Mouse (Mus musculus): ENCODE measurements at regions not wholly inside any gene's neighbourhood (a gene's known extent, or its start where the extent isn't known, plus 50 kb on each side); places are given as distances from the start of the nearest gene placed in this dataset.

DNA sequence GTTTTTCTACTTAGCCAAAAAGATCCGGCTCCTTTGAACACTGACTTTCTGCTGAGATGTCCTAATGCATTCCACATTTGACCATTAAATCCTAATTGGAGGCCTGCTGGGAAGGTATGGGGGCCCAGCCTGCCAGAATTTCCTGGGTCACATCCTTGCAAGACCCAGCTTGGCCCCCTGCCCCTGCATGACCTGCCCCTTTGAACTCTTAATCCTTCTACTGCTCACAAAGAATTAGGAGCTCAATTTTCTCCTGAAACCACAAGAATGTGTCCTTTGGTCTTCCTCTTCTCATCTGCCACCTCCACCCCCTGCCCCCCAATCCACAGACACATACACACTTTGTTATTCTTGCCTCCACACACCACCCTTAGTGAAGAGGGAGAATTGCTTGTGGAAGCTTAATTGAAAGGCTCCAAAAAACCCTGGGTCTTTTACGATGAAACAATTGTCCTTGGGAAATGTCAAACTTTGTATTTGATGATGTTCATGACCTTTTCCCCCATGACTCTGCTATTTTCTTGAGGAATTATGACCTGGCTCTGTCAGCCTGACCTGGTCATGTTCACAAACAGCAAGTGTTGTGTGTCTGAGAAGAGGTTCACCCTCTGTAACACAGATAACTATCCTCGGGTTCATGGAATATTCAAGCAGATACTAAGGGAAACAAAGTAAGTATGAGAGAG is 792.3 kb downstream of the Gsdmc2 start:
- DNase-seq (ENCODE audit: low spot score), result peak; percentile 83
- H3K36me3 ChIP-seq, result no peaks in the 10 kb centered on the region
- peaks cover 16% of the 10 kb centered on the region for H3K4me1 ChIP-seq (replicated peaks)
- H3K4me3 ChIP-seq, result no peak overlapping the region
- peaks cover 16% of the 10 kb centered on the region; the same call in 1 of the 2 replicates for H3K27me3 ChIP-seq (ENCODE audit: insufficient read depth, poor library complexity, severe bottlenecking)
- H3K9me3 ChIP-seq, result no peaks in the 10 kb centered on the region
- no peak overlapping the region for H3K27ac ChIP-seq
- WGBS, result 4% methylated on average over 3 of the region's 3 CpGs

DNA sequence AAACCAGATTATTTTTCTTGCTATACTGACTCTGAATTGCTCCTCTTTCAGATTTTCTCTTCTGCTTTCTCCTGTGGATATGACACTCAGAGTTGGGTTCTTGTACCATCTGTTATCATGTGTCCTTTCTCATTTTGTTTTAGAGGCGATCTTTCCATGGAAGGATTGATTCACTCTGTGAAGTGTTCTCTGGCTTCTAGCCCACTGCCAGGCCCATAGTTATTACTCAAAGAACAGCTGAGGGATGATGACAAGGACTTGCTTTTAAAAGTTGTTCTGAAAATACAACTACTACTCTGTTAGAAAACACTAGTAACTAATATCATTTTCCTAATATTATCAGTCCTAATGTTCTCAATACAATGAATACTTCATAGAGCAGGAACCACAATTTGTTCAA is 794.9 kb downstream of the Gsdmc2 start:
- peaks cover 16% of the 10 kb centered on the region; the same call in 1 of the 2 replicates for H3K27me3 ChIP-seq (ENCODE audit: insufficient read depth, poor library complexity, severe bottlenecking)
- WGBS, result 89% methylated on average over 1 of the region's 1 CpGs
- H3K4me3 ChIP-seq, result no peak overlapping the region
- H3K4me1 ChIP-seq (replicated peaks), result peaks cover 16% of the 10 kb centered on the region
- H3K9me3 ChIP-seq, result no peaks in the 10 kb centered on the region
- no peak overlapping the region for H3K27ac ChIP-seq
- no peaks in the 10 kb centered on the region for H3K36me3 ChIP-seq
- DNase-seq (ENCODE audit: low spot score), result no peak

DNA sequence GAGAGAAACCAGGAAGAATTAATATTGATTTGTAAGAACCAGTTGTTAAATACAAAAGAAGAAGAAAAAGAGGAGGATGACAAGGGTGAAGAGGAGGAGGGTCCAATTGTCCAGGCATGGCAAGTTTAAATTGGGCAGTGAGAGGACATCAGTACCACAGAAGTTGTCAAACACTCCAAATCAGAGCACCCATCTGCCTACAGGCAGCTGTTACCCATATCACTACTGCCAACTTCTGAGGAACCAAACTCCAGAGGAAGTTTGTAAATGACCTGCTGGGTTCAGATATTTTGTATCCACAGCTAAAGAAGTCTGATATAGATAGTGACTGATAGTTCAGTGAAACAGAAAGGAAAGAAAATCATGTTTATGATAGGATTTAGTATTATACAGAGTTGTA is 802.6 kb downstream of the Gsdmc2 start:
- DNase-seq (ENCODE audit: low spot score), result no peak
- Histone ChIP-seq H3K36me3 (no peaks in the 10 kb centered on the region), H3K27ac (no peak overlapping the region), H3K9me3 (no peaks in the 10 kb centered on the region), H3K27me3 (ENCODE audit: insufficient read depth, poor library complexity, severe bottlenecking) (no peaks in the 10 kb centered on the region), H3K4me3 (no peak overlapping the region), H3K4me1 (replicated peaks) (no peaks in the 10 kb centered on the region)

DNA sequence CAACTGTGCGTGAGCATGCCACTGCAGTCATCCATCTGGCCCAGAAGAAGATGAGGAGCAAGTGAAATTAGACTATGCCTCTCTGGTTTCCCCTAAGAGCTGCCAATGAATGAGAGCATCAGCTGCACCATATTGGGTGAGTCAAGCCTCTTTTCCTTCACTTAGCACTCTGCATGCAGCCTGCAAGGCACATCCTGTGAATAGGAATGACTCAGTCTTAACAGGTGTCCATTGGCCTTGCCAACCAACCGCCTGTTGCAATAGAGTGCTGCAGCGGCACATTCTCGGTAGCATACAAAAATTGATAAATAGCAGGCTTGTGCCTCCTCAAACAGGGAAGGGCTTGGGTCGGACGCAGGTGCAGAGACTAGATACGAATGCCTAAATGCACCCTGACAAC is 808.7 kb downstream of the Gsdmc2 start:
- Histone ChIP-seq H3K27me3 (ENCODE audit: insufficient read depth, poor library complexity, severe bottlenecking) (no peaks in the 10 kb centered on the region), H3K36me3 (no peaks in the 10 kb centered on the region), H3K27ac (no peak overlapping the region), H3K4me1 (replicated peaks) (no peaks in the 10 kb centered on the region), H3K9me3 (no peaks in the 10 kb centered on the region), H3K4me3 (no peak overlapping the region)
- WGBS, result 94% methylated on average over 7 of the region's 7 CpGs
- DNase-seq (ENCODE audit: low spot score), result no peak

DNA sequence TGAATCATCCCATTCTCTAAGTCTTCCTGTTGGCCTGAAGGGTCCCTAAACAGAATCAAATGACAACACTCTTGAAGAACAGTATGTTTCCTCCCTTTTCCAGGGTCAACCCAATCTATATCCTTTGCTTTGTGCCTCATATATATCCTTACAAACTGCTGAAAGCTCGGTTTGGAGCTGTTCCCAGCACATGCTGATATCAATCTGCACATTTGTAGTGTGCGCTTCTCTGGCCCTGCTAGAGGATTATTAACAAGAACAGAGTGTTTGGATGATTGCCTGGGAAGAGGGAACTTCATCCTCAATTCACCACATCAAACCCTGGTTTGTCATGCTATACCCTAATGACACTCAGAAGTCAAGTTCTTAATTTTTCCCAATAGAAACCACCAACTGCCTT is 824.2 kb downstream of the Gsdmc2 start:
- WGBS, result 88% methylated on average over 2 of the region's 2 CpGs
- Histone ChIP-seq H3K36me3 (no peaks in the 10 kb centered on the region), H3K4me3 (no peak overlapping the region), H3K9me3 (no peaks in the 10 kb centered on the region), H3K27ac (no peak overlapping the region), H3K27me3 (ENCODE audit: insufficient read depth, poor library complexity, severe bottlenecking) (no peaks in the 10 kb centered on the region), H3K4me1 (replicated peaks) (no peaks in the 10 kb centered on the region)
- no peak for DNase-seq (ENCODE audit: low spot score)

DNA sequence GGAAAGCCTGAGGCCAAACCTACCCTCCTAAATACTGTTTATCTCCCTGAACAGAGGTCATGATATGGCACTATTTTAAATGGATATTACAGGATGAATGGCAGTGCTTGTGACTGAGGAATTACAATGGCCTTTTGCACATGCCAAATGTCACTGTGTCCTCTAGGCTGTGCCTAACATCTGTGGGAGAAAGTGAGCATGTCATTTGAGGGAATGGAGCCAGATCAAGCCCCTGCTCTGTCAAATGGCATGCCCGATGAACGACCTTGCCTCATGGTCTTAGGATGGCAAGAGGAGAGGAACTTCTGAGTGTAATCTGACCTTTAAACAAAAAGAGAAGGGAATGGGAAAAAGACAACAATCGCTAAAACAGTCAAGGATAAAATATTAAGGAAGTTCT is 827.0 kb downstream of the Gsdmc2 start:
- Histone ChIP-seq H3K36me3 (no peaks in the 10 kb centered on the region), H3K4me1 (replicated peaks) (no peaks in the 10 kb centered on the region), H3K27me3 (ENCODE audit: insufficient read depth, poor library complexity, severe bottlenecking) (no peaks in the 10 kb centered on the region), H3K27ac (no peak overlapping the region), H3K9me3 (no peaks in the 10 kb centered on the region), H3K4me3 (no peak overlapping the region)
- no peak for DNase-seq (ENCODE audit: low spot score)
- WGBS, result 72% methylated on average over 3 of the region's 3 CpGs

DNA sequence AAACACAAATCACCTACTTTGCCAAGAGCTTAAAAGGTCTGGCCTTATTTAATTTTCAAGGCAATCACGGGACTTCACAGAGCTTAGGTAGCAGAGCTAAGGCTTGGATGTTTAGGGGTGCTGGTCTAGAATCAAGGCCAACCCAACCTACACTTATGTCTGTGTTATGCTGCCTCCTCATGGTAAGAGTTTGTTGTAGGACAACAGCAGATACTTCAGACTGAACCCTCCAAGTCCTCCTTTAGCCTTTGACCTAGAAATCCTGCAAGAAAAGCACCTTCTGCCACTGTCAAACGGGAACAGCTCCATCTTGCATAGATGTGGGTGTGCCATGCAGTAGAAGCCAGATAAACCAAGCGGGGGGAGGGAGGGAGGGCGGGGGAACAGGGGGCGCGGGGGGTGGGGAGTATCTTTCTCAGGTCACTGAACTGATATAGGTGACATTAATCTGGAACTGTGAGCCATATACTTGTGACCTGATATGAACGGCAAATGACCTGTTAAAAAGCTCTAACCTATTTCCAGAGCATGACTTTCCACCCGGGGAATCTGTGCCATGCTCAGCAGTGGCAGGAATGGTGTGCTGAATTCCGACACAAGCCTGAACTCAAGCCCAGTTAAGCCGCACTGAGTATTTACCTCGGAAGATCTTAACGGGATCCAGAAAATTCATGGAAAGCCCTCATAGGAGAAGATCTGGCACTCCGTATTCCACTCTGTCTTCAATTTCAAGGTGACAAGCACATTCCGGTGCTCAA is 838.3 kb downstream of the Gsdmc2 start:
- Histone ChIP-seq H3K27ac (no peak overlapping the region), H3K36me3 (no peaks in the 10 kb centered on the region), H3K9me3 (no peaks in the 10 kb centered on the region), H3K27me3 (ENCODE audit: insufficient read depth, poor library complexity, severe bottlenecking) (no peaks in the 10 kb centered on the region), H3K4me3 (no peak overlapping the region), H3K4me1 (replicated peaks) (no peaks in the 10 kb centered on the region)
- 88% methylated on average over 14 of the region's 14 CpGs for WGBS
- no peak for DNase-seq (ENCODE audit: low spot score)

DNA sequence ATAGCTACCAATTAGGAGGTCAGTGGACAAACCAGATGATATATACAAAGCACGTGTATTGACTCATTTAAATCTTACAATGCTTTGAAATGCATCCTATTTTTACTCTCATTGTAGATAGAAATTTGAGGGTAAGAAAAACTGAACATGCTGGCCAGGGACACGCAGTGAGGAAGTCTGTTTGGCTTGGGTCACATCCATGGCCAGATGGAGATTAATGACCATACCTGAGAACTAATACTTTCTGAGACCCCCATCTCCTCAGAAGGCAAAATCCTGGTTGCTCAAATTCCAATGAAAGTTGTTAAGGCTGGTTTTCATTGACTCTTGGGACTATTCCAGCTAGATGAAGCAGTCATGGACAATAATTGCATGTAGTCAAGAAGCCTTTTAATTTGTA is 850.3 kb downstream of the Gsdmc2 start:
- H3K36me3 ChIP-seq, result no peaks in the 10 kb centered on the region
- H3K27me3 ChIP-seq (ENCODE audit: insufficient read depth, poor library complexity, severe bottlenecking), result no peaks in the 10 kb centered on the region
- DNase-seq (ENCODE audit: low spot score), result no peak
- 89% methylated on average over 2 of the region's 2 CpGs for WGBS
- H3K4me3 ChIP-seq, result no peak overlapping the region
- H3K27ac ChIP-seq, result no peak overlapping the region
- H3K9me3 ChIP-seq, result no peaks in the 10 kb centered on the region
- H3K4me1 ChIP-seq (replicated peaks), result no peaks in the 10 kb centered on the region

DNA sequence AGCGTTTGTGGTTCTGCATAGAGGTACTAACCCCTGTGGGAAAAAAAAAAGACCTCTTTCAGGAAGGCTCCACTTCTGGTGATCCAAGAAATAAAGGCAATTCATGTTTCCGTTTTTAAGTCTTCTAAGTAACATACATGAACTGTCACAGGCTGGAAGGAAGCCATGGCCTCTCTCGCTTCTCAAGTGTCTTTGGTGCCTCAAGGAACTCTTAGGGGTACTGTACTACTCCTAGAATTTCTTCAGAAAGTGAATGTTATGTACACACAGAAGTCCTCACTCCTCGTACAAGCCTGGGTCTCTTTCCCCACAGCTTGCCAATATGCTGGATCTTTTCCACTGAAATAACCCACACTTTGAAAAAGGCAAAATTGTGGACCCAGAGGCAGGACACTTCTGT is 858.1 kb downstream of the Gsdmc2 start:
- 84% methylated on average over 4 of the region's 4 CpGs for WGBS

DNA sequence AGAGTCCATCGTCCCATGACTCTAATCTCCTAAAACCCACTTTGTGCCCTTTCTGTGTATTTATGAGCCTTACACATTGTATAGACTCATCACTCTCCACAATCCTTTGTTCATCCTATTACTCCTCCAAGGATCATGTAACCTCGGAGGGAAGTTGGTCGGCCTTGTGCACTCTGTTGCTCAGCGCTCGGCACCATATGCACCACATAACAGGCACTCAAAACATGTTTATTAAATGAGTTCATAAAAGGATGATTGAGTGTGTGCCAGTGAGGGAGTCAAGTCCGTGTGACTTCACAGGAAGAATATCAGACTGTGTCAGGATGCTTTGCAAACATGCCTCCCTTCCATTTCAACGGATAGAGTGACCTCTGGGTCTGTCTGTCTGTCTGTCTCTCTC is 858.8 kb downstream of the Gsdmc2 start:
- Histone ChIP-seq H3K4me3 (no peak overlapping the region), H3K4me1 (replicated peaks) (no peaks in the 10 kb centered on the region), H3K27me3 (ENCODE audit: insufficient read depth, poor library complexity, severe bottlenecking) (no peaks in the 10 kb centered on the region), H3K9me3 (no peaks in the 10 kb centered on the region), H3K27ac (no peak overlapping the region), H3K36me3 (no peaks in the 10 kb centered on the region)
- 87% methylated on average over 7 of the region's 7 CpGs for WGBS
- DNase-seq (ENCODE audit: low spot score), result no peak

More for the DNA sequence above, 858.1 kb downstream of the Gsdmc2 start:
- no peaks in the 10 kb centered on the region for H3K36me3 ChIP-seq
- H3K4me3 ChIP-seq, result no peak overlapping the region
- no peaks in the 10 kb centered on the region for H3K4me1 ChIP-seq (replicated peaks)
- no peak overlapping the region for H3K27ac ChIP-seq
- H3K9me3 ChIP-seq, result no peaks in the 10 kb centered on the region
- H3K27me3 ChIP-seq (ENCODE audit: insufficient read depth, poor library complexity, severe bottlenecking), result no peaks in the 10 kb centered on the region
- no peak for DNase-seq (ENCODE audit: low spot score)

DNA sequence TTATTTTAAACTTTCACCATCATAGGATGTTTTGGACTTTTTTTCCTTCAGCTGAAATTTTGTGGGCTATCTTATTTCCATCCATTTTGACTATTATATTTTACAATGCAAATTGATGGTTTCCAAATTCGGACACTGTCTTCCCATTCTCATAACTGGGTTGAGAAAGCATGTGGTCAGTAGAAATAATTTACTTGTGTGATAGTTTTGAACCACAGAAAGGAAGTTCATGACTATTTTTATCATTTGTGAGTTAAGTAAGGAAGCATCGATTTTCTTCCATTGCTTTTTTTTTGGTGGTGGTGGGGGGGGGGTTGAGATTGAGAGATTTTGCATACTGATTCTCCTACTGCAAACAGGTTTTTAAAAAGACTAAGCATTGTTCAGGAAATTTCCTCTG is 874.4 kb downstream of the Gsdmc2 start:
- Histone ChIP-seq H3K27ac (no peak overlapping the region), H3K27me3 (ENCODE audit: insufficient read depth, poor library complexity, severe bottlenecking) (no peaks in the 10 kb centered on the region), H3K4me3 (no peak overlapping the region), H3K9me3 (no peaks in the 10 kb centered on the region), H3K36me3 (no peaks in the 10 kb centered on the region), H3K4me1 (replicated peaks) (no peaks in the 10 kb centered on the region)
- 89% methylated on average over 2 of the region's 2 CpGs for WGBS
- DNase-seq (ENCODE audit: low spot score), result no peak

DNA sequence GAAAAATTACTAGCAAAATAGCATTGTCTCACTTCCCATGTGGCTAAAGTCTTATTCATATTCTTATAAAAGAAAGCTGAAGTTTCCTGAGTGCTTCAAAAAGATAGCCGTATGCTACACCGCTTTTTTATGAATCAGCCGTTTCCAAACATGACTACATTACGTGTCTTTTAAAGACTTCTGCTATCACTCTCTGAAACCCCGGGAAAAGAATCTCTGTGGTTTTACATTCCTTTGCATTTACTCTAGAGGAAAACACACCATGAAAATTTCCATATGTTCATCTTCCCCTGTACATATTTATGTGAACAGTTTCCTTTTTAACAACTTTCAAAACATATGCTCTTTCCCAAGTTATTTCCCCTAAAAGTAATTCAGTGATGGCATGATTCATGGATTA is 882.3 kb downstream of the Gsdmc2 start:
- no peak for DNase-seq (ENCODE audit: low spot score)
- no peak overlapping the region for H3K27ac ChIP-seq
- no peak overlapping the region for H3K4me3 ChIP-seq
- no peaks in the 10 kb centered on the region for H3K27me3 ChIP-seq (ENCODE audit: insufficient read depth, poor library complexity, severe bottlenecking)
- H3K36me3 ChIP-seq, result no peaks in the 10 kb centered on the region
- H3K9me3 ChIP-seq, result no peaks in the 10 kb centered on the region
- 91% methylated on average over 5 of the region's 5 CpGs for WGBS
- no peaks in the 10 kb centered on the region for H3K4me1 ChIP-seq (replicated peaks)

DNA sequence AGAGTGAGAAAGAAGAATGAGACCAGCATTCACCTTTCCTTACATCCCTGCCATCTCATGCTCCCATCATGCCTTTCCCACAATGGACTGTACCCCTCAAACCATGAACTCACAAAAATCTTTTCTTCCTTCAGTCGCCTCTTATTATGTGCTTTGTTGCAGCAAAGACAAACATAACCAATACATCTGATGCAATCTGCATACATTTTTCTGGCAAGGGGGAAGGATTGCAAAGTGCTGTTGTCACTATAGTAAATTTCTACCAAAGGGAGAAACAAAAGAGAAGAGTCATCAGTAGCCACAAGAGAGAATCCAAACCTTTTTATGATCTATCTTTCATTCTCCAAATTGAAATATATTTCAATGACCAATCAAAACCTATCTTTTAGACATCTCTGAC is 884.4 kb downstream of the Gsdmc2 start:
- H3K27me3 ChIP-seq (ENCODE audit: insufficient read depth, poor library complexity, severe bottlenecking), result no peaks in the 10 kb centered on the region
- no peaks in the 10 kb centered on the region for H3K4me1 ChIP-seq (replicated peaks)
- no peaks in the 10 kb centered on the region for H3K36me3 ChIP-seq
- WGBS, result 90% methylated on average over 1 of the region's 1 CpGs
- no peak for DNase-seq (ENCODE audit: low spot score)
- no peak overlapping the region for H3K4me3 ChIP-seq
- no peak overlapping the region for H3K27ac ChIP-seq
- H3K9me3 ChIP-seq, result no peaks in the 10 kb centered on the region
